Mouse (Mus musculus) neural tube, embryonic 14.5 days (tissue): ENCODE measurements around the gene Diaph3. TPM values are rescaled to one million over a fixed set of nuclear protein-coding genes. Genes with fewer than 3 reads are reported as not detected.
A peak's percentile ranks its signal among the peaks of the same experiment; 100 is the strongest.

Experiments
- ATAC-seq: fragments of 200-750 bp; cut with Nextera tagmentation; 2 replicates; pipeline ENCODE4 v1.8.0; 2017; ENCODE audit warnings: low read depth, mild to moderate bottlenecking, moderate TSS enrichment, moderate library complexity
- H3K27ac ChIP-seq: fragments of 300-500 bp; sonication (generic); 2 replicates; pipeline ENCODE4 v1.5.1; 2014; ENCODE audit warnings: low read depth, mild to moderate bottlenecking, control low read depth, low read length, moderate library complexity, mixed read lengths
- H3K27me3 ChIP-seq: fragments of 300-500 bp; sonication (generic); 2 replicates; pipeline ENCODE4 v1.6.1; 2014; ENCODE audit warnings: low read length; ENCODE audit not compliant: control insufficient read depth, insufficient read depth
- H3K36me3 ChIP-seq: fragments of 300-500 bp; sonication (generic); 2 replicates; pipeline ENCODE4 v1.6.1; 2014; ENCODE audit warnings: low read length, mixed read lengths; ENCODE audit not compliant: control insufficient read depth, insufficient read depth
- H3K4me1 ChIP-seq: fragments of 300-500 bp; sonication (generic); 2 replicates; pipeline ENCODE4 v1.6.1; 2014; ENCODE audit warnings: low read length; ENCODE audit not compliant: control insufficient read depth, insufficient read depth
- H3K4me2 ChIP-seq: fragments of 300-500 bp; sonication (generic); 2 replicates; pipeline ENCODE4 v1.6.1; 2014; ENCODE audit warnings: mild to moderate bottlenecking, low read depth, low read length, control low read depth
- H3K4me3 ChIP-seq: fragments of 300-500 bp; sonication (generic); 2 replicates; pipeline ENCODE4 v1.5.1; 2014; ENCODE audit warnings: low read depth, low read length, control low read depth, mixed read lengths
- H3K9ac ChIP-seq: fragments of 300-500 bp; sonication (generic); replicated peaks from 2 replicates; pipeline ENCODE4 v1.6.1; 2014; ENCODE audit warnings: low read depth, mild to moderate bottlenecking, control low read depth, low read length, mixed read lengths
- H3K9me3 ChIP-seq: fragments of 300-500 bp; sonication (generic); 2 replicates; pipeline ENCODE4 v1.6.1; 2016; ENCODE audit warnings: low read length; ENCODE audit not compliant: control insufficient read depth
- WGBS: fragments of 180-500 bp; shearing (Covaris S2); extraction: QIAGEN DNeasy Blood & Tissue Kit; methylation state at CpG from one replicate; pipeline ENCODE4 v1.1.7; 2014; 5-methylcytosine and 5-hydroxymethylcytosine counted together
- polyA plus RNA-seq: library from polyadenylated mRNA; unstranded; fragments of >200 nt; fragmentation: Nextera tagmentation; extraction: Ambion mirVana; gene quantifications from 2 replicates; pipeline ENCODE4 v1.2.1, GENCODE M21; 2014

Diaph3 gene
- polyA plus RNA-seq, 1 experiment from 2014 or later: 2.2 TPM

- Histone ChIP-seq H3K4me2 (no peak overlapping the region), H3K36me3 (no peaks in the 10 kb centered on the region), H3K27ac (no peak overlapping the region), H3K4me3 (no peak overlapping the region), H3K4me1 (no peaks in the 10 kb centered on the region), H3K9me3 (no peaks in the 10 kb centered on the region), H3K9ac (no peak overlapping the region), H3K27me3 (no peaks in the 10 kb centered on the region)
- no peak for ATAC-seq
Measured at GRCm38 (mm10) chr14:86898898-86899297, 242.1 kb downstream of the Diaph3 start.

- no peak overlapping the region for H3K27ac ChIP-seq
- H3K27me3 ChIP-seq: no peaks in the 10 kb centered on the region
- no peaks in the 10 kb centered on the region for H3K4me1 ChIP-seq
- H3K9me3 ChIP-seq: no peaks in the 10 kb centered on the region
- H3K4me2 ChIP-seq: no peak overlapping the region
- no peak for ATAC-seq
- H3K36me3 ChIP-seq: no peaks in the 10 kb centered on the region
- H3K4me3 ChIP-seq: no peak overlapping the region
- no peak overlapping the region for H3K9ac ChIP-seq
- WGBS: 81% methylated on average over 3 of the region's 3 CpGs
Measured at GRCm38 (mm10) chr14:86889070-86889804, 251.8 kb downstream of the Diaph3 start.

- no peaks in the 10 kb centered on the region for H3K36me3 ChIP-seq
Measured at GRCm38 (mm10) chr14:86885417-86886098, 255.5 kb downstream of the Diaph3 start.

GRCm38 (mm10) chr14:86869536-86869935 is 271.5 kb downstream of the Diaph3 start:
- Histone ChIP-seq H3K27me3 (no peaks in the 10 kb centered on the region), H3K36me3 (no peaks in the 10 kb centered on the region), H3K9me3 (no peaks in the 10 kb centered on the region), H3K4me3 (no peak overlapping the region), H3K27ac (no peak overlapping the region), H3K4me1 (no peaks in the 10 kb centered on the region), H3K4me2 (no peak overlapping the region), H3K9ac (no peak overlapping the region)
- peak; percentile 77 for ATAC-seq
- WGBS: 86% methylated on average over 5 of the region's 5 CpGs

More at GRCm38 (mm10) chr14:86885417-86886098, 255.5 kb downstream of the Diaph3 start:
- Histone ChIP-seq H3K9ac (no peak overlapping the region), H3K27ac (no peak overlapping the region), H3K4me2 (no peak overlapping the region), H3K4me3 (no peak overlapping the region), H3K4me1 (no peaks in the 10 kb centered on the region), H3K27me3 (no peaks in the 10 kb centered on the region), H3K9me3 (no peaks in the 10 kb centered on the region)
- WGBS: 82% methylated on average over 5 of the region's 5 CpGs
- ATAC-seq: no peak

DNA sequence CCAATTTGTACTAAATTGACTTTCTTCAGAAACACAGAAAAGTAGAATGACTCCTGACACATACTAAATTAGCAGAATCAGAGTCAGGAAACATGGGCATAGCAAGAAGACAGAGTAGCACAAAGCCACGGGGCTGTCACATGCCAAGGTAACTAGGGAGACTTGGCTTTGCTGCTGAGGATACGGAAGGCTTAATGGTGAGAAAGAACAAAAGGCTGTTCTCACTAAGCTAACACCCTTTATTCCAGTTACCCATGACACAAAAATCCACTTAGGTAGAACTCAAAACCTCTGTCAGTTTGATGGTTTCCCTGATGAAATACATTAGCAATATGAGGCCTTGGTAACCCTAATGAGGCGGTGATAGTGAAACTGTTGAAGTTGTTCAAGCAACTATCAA is 273.9 kb downstream of the Diaph3 start:
- Histone ChIP-seq H3K36me3 (no peaks in the 10 kb centered on the region), H3K27me3 (no peaks in the 10 kb centered on the region), H3K4me1 (no peaks in the 10 kb centered on the region), H3K4me2 (no peak overlapping the region), H3K9me3 (no peaks in the 10 kb centered on the region), H3K4me3 (no peak overlapping the region), H3K9ac (no peak overlapping the region), H3K27ac (no peak overlapping the region)
- WGBS: 43% methylated on average over 3 of the region's 3 CpGs
- ATAC-seq: peak; percentile 84; the same call in 1 of the 2 replicates

- Histone ChIP-seq H3K4me1 (no peaks in the 10 kb centered on the region), H3K27me3 (no peaks in the 10 kb centered on the region), H3K9me3 (no peaks in the 10 kb centered on the region), H3K4me3 (no peak overlapping the region), H3K9ac (no peak overlapping the region), H3K36me3 (no peaks in the 10 kb centered on the region), H3K4me2 (no peak overlapping the region), H3K27ac (no peak overlapping the region)
- no peak for ATAC-seq
- WGBS: 95% methylated on average over 3 of the region's 3 CpGs
Measured at GRCm38 (mm10) chr14:86864053-86864452, 277.0 kb downstream of the Diaph3 start.

- ATAC-seq: no peak
- Histone ChIP-seq H3K4me1 (no peaks in the 10 kb centered on the region), H3K9ac (no peak overlapping the region), H3K36me3 (no peaks in the 10 kb centered on the region), H3K9me3 (no peaks in the 10 kb centered on the region), H3K4me3 (no peak overlapping the region), H3K27ac (no peak overlapping the region), H3K27me3 (no peaks in the 10 kb centered on the region), H3K4me2 (no peak overlapping the region)
- WGBS: 83% methylated on average over 11 of the region's 11 CpGs
Measured at GRCm38 (mm10) chr14:86861277-86861946, 279.6 kb downstream of the Diaph3 start.

DNA sequence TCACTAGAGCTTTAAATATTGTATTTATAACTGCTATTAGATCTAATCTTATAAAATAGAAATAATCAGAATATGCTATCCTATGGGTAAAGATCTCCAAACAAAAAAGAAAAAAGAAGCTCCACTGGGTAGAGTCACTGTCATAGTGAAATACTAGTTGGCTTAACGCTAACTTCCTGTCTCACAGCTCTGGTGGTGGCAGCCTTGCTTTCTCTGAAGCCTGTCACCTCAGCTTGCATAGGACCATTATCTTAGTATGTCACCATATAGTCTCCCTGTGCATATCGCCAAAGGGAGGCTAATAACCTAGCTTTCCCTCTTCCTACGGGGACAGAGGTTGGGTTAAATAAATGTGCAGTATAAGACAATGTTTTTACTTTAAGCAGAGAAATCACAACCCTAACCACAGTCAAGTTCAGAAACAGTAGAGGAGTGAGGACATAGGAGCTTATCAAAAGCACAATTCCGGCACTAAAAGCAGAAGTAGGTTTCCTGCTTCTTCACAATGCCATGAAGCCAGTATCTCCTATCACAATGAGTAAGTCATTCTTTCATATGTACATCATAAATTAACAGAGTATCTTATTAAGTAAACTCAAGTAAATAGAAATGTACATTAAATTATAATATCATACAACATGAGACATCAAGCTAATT is 293.8 kb downstream of the Diaph3 start:
- no peaks in the 10 kb centered on the region for H3K4me1 ChIP-seq
- no peak overlapping the region for H3K4me2 ChIP-seq
- H3K36me3 ChIP-seq: no peaks in the 10 kb centered on the region
- no peak overlapping the region for H3K4me3 ChIP-seq
- no peak for ATAC-seq
- no peaks in the 10 kb centered on the region for H3K27me3 ChIP-seq
- WGBS: 88% methylated on average over 4 of the region's 4 CpGs
- H3K9ac ChIP-seq: no peak overlapping the region
- no peak overlapping the region for H3K27ac ChIP-seq
- no peaks in the 10 kb centered on the region for H3K9me3 ChIP-seq
